Mouse (Mus musculus) heart, embryonic 11.5 days (tissue): Measurements from ENCODE around the gene Aip. TPM values are rescaled to one million over a fixed set of nuclear protein-coding genes. Genes with fewer than 3 reads are reported as not detected.

Source experiments
- ATAC-seq: fragments of 200-750 bp; cut with Nextera tagmentation; replicated peaks from 2 replicates; pipeline ENCODE4 v1.8.0; 2017; ENCODE audit warnings: moderate library complexity; ENCODE audit not compliant: insufficient number of reproducible peaks, low FRiP score, low TSS enrichment
- H3K27ac ChIP-seq: fragments of 300-500 bp; sonication (generic); 2 replicates; pipeline ENCODE4 v1.5.1; 2014; ENCODE audit warnings: mild to moderate bottlenecking, low read depth, low read length
- H3K27me3 ChIP-seq: fragments of 300-500 bp; sonication (generic); 2 replicates; pipeline ENCODE4 v1.6.1; 2014; ENCODE audit warnings: mild to moderate bottlenecking, low read length, mixed read lengths; ENCODE audit not compliant: control insufficient read depth, insufficient read depth
- H3K36me3 ChIP-seq: fragments of 300-500 bp; sonication (generic); 2 replicates; pipeline ENCODE4 v1.6.1; 2014; ENCODE audit warnings: mild to moderate bottlenecking, low read length, moderate library complexity, mixed read lengths; ENCODE audit not compliant: control insufficient read depth, insufficient read depth
- H3K4me1 ChIP-seq: fragments of 300-500 bp; sonication (generic); 2 replicates; pipeline ENCODE4 v1.6.1; 2014; ENCODE audit warnings: low read length; ENCODE audit not compliant: control insufficient read depth, insufficient read depth
- H3K4me2 ChIP-seq: fragments of 300-500 bp; sonication (generic); 2 replicates; pipeline ENCODE4 v1.6.1; 2014; ENCODE audit warnings: mild to moderate bottlenecking, moderate library complexity
- H3K4me3 ChIP-seq: fragments of 300-500 bp; sonication (generic); 2 replicates; pipeline ENCODE4 v1.5.1; 2014; ENCODE audit warnings: low read depth, low read length
- H3K9ac ChIP-seq: fragments of 300-500 bp; sonication (generic); 2 replicates; pipeline ENCODE4 v1.6.1; 2014; ENCODE audit warnings: mild to moderate bottlenecking, low read depth, low read length, moderate library complexity
- H3K9me3 ChIP-seq: fragments of 300-500 bp; sonication (generic); replicated peaks from 2 replicates; pipeline ENCODE4 v1.6.1; 2016; ENCODE audit warnings: low read length; ENCODE audit not compliant: control insufficient read depth
- WGBS: fragments of 180-500 bp; shearing (Covaris S2); extraction: QIAGEN DNeasy Blood & Tissue Kit; methylation state at CpG from one replicate; pipeline ENCODE4 v1.1.7; 2014; ENCODE audit not compliant: insufficient replicate concordance; 5-methylcytosine and 5-hydroxymethylcytosine counted together
- polyA plus RNA-seq: library from polyadenylated mRNA; unstranded; fragments of >200 nt; fragmentation: Nextera tagmentation; extraction: Ambion mirVana; gene quantifications from 2 replicates; pipeline ENCODE4 v1.2.1, GENCODE M21; 2014

Gene Aip
- polyA plus RNA-seq, 1 experiment from 2014 or later = 91.4 TPM

DNA sequence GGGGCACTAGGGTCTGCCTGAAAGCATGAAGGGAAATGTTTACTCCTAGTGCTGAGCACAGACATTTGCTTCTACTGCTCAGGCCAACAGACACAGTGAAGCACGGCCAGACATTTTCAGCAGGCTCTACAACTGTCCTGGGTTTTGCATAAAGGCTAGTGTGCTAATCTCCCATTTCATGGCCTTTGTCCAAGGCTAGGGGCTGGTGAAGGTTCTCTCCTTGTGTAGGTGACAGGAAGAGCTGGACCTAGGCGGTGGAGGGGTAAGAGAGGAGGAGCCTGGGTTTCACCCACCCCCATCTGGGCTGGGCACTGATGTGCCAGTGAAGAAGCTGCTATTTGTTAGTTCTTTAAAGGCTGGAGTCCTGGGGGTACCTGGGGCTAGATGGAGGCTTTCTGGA is 39.1 kb upstream of the Aip start:
- no peak overlapping the region for H3K27ac ChIP-seq
- no peak overlapping the region for H3K4me3 ChIP-seq
- H3K4me1 ChIP-seq = peaks cover 11% of the 10 kb centered on the region
- no peaks in the 10 kb centered on the region for H3K27me3 ChIP-seq
- H3K9ac ChIP-seq = no peak overlapping the region
- no peak overlapping the region for H3K4me2 ChIP-seq
- no peak for ATAC-seq
- no peaks in the 10 kb centered on the region for H3K9me3 ChIP-seq
- WGBS = 72% methylated on average over 2 of the region's 2 CpGs
- H3K36me3 ChIP-seq = peaks cover 6% of the 10 kb centered on the region; the same call in 1 of the 2 replicates

DNA sequence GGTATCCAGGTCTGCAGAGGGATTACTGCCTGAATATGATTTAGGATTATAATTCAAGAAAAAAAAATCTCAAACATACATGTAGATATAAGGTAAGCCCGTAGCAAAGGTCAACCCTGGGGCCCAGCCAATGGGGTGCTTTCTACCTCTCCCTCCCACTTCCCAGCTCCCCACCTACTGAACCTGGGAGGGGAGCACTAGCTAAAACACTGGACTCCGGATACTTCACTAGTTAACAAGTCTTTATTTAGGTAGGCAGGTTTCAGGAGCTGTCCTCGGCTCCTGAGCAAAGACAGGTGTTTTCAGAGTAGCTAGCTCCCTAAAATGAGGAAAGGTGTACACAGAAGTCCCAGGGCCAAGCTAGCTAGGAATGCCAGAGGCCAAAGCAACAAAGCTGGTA is 38.4 kb upstream of the Aip start:
- WGBS = 70% methylated on average over 3 of the region's 3 CpGs
- H3K9ac ChIP-seq = no peak overlapping the region
- no peak for ATAC-seq

DNA sequence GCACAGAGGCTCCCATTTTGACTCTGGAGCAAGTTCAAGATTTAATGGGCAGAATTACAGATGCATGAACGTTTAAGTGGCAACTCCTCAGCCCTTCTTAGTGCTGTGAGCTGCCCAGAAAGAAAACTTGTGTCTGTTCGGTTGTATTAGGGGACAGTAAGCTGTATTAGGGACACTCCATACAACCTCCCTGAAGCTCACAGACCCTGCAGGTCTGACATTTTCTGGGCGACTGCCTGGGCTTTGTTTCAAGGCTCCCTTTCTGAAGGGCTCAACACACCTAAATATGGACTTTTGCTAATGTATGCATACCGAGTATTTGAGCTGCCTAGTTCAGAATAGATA is 37.9 kb upstream of the Aip start:
- ATAC-seq = no peak
- Histone ChIP-seq H3K4me2 (peak overlapping the region; percentile 88), H3K27ac (peak overlapping the region; percentile 24; the same call in 1 of the 2 replicates), H3K27me3 (no peaks in the 10 kb centered on the region), H3K4me1 (peaks cover 9% of the 10 kb centered on the region), H3K36me3 (peaks cover 6% of the 10 kb centered on the region; the same call in 1 of the 2 replicates), H3K9ac (peak overlapping the region; percentile 85; the same call in 1 of the 2 replicates), H3K4me3 (peak overlapping the region; percentile 73), H3K9me3 (no peaks in the 10 kb centered on the region)
- WGBS = 36% methylated on average over 4 of the region's 4 CpGs

More for the DNA sequence above, 38.4 kb upstream of the Aip start:
- H3K4me1 ChIP-seq = peaks cover 9% of the 10 kb centered on the region
- H3K4me3 ChIP-seq = no peak overlapping the region
- no peak overlapping the region for H3K4me2 ChIP-seq
- H3K27ac ChIP-seq = no peak overlapping the region
- H3K36me3 ChIP-seq = peaks cover 6% of the 10 kb centered on the region; the same call in 1 of the 2 replicates
- H3K27me3 ChIP-seq = no peaks in the 10 kb centered on the region
- H3K9me3 ChIP-seq = no peaks in the 10 kb centered on the region

DNA sequence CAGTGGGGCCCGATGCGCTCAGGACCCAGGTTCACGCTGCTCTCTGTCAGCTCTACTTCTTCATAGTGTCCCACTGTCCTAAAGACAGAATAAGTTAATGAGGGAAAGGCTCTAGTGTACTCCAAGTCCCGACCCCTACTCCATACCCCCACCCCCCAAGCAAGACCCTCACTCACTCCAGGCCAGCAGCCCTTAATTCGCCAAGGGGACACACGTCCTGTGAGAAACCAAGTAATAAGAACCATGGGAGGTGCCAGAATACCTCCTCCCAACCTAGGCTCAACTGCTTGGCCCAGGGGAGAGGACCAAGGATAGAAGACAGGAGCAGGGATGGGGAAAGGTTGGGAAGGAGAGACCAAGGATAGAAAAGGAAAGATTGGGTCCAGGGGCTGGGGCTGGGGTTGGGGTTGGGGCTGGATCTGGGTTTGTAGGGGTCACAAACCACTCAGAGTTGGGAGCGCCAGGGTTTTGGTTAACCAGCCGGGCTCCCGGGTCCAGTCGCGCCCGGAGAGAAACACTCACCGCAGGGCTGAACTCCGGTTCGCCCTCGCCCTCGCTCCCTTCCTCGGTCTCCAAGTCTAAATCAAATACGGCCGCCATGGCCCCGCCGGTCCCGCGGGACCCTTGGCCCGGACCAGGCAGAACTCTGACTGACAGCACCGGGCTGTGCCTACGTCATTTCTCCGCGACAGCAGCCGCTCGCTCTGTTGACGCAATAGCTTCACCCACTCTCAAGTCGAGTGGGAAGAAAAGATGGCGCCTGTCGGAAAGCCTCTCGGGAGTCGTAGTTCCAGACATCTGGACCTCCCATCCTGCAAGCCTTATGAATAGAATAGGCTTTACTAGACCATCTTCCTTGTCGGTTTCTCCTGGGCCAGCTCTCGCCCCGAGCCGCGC is 37.2 kb upstream of the Aip start, which contains the start of gene Rps6kb2:
Gene Rps6kb2 (minus strand): TSS at position 709 of the 897 bp plus-strand sequence.
- Histone ChIP-seq H3K4me1 (peaks cover 9% of the 10 kb centered on the region), H3K9ac (peak within 1 kb of the TSS; percentile 85), H3K27ac (peak within 1 kb of the TSS; percentile 24; the same call in 1 of the 2 replicates), H3K4me2 (peak within 1 kb of the TSS; percentile 88), H3K9me3 (no peaks in the 10 kb centered on the region), H3K4me3 (peak within 1 kb of the TSS; percentile 73), H3K27me3 (no peaks in the 10 kb centered on the region), H3K36me3 (peaks cover 6% of the 10 kb centered on the region)
- WGBS = 6% methylated on average over 42 of the region's 42 CpGs
- peak; percentile 70 for ATAC-seq

DNA sequence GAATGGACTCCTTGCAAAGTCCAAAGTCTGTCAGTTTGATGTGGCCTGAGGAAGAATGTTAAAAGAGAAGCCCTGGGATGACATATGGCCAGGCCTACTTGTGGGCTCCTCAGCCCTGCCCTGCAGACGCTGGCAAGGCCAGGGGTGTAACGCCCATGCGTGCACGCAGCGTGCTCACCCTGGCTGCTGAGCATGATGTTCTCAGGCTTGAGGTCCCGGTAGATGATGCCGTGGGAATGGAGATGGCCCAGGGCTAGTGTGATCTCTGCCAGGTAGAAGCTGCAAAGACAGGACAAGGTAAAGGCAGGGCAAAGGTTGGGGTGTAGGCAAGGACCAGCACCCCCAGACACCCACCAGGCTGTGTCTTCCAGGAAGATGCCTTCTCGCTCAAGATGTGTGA is 33.4 kb upstream of the Aip start:
- no peak overlapping the region for H3K9ac ChIP-seq
- no peaks in the 10 kb centered on the region for H3K9me3 ChIP-seq
- no peaks in the 10 kb centered on the region for H3K27me3 ChIP-seq
- no peak overlapping the region for H3K27ac ChIP-seq
- H3K4me2 ChIP-seq = no peak overlapping the region
- WGBS = 93% methylated on average over 8 of the region's 8 CpGs
- H3K4me1 ChIP-seq = peaks cover 7% of the 10 kb centered on the region; the same call in 1 of the 2 replicates
- peaks cover 13% of the 10 kb centered on the region for H3K36me3 ChIP-seq
- no peak overlapping the region for H3K4me3 ChIP-seq
- ATAC-seq = no peak

DNA sequence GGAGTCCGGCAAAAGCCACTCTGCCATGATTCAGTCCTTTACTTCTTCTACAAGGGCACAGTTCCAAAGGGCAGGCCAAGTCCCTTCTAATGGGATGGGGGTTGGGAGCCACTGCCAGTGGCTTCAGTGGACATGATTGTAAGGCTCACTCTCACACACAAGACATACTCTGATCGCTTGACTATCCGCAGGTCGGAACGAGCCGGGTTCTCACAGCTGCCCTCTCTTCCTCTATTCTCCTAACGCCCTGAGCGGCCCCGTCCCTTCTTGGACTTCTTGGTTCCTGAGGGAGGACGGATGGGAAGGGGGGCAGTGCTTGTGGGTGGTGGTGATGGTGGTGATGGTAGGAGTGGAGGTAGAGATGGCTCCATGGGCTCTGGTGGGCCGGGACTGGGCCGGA is 31.1 kb upstream of the Aip start:
- Histone ChIP-seq H3K4me2 (no peak overlapping the region), H3K27me3 (no peaks in the 10 kb centered on the region), H3K9ac (no peak overlapping the region), H3K4me1 (no peaks in the 10 kb centered on the region), H3K9me3 (no peaks in the 10 kb centered on the region), H3K27ac (no peak overlapping the region), H3K4me3 (no peak overlapping the region), H3K36me3 (peaks cover 19% of the 10 kb centered on the region)
- ATAC-seq = no peak
- WGBS = 92% methylated on average over 12 of the region's 12 CpGs

DNA sequence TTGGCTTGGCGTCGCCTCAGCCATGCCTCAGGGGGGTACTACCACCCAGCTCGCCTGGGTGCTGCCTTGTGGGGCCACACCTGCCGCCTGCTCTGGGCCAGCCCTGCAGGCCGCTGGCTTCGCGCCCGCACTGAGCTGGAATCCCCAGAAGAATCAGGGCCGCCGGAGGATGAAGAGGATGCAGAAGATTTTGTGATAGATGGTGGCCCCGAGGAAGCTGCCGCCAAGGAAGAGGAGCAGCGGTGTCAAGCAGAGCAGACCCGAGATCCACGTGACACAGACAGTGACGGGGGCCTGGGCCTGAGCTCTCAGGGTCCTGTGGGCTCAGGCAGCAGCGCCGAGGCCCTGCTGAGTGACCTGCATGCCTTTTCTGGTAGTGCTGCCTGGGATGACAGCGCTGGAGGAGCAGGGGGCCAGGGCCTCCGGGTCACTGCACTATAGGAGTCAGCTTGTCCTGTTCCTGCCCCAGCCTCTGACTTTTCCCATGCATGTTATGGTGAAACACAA is 30.5 kb upstream of the Aip start:
- H3K4me3 ChIP-seq = no peak overlapping the region
- H3K9ac ChIP-seq = no peak overlapping the region
- H3K27me3 ChIP-seq = no peaks in the 10 kb centered on the region
- WGBS = 66% methylated on average over 20 of the region's 20 CpGs
- no peak for ATAC-seq
- no peaks in the 10 kb centered on the region for H3K9me3 ChIP-seq
- H3K27ac ChIP-seq = no peak overlapping the region
- no peak overlapping the region for H3K4me2 ChIP-seq
- peaks cover 21% of the 10 kb centered on the region for H3K36me3 ChIP-seq
- H3K4me1 ChIP-seq = no peaks in the 10 kb centered on the region

DNA sequence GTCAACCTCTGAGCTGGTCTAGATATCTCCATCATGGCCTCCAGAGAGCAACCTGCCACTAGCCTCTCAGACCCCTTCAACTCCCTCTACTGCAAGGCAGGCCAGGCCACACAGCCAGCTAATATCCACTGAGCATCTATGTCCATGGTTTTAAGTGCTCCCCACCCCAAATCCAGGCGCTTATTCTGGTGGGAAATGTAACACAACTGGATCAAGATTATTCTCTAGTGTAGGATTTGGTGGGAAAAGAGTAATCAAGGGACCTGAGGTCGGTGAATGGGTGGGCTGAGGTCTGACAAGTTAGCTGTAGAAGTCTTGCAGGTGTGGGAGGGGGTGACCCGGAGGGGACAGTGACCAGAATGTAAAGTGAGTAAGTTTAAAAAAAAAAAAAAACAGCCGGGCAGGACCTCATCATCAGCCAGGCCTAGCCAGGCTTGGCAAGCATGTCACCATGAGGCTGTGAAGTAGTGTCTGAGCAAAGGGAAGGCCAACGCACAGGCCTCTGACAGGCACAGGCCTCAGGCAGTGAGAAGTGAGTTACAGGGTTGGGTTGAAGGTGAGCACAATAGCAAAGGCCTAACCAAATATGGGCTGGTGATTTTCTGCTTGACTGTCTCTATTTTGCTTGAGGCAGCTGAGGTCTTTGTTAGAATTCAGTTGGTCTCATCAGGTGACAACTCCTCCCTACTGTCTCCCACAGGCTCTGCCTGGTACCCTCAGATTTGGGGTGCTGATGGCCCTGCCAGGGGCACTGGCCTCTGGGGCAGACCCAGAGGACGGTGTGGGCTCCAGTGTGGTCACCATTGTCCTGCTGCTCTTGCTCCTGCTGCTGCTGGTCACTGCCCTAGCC is 29.8 kb upstream of the Aip start:
- Histone ChIP-seq H3K27me3 (no peaks in the 10 kb centered on the region), H3K36me3 (peaks cover 21% of the 10 kb centered on the region), H3K4me2 (no peak overlapping the region), H3K4me1 (no peaks in the 10 kb centered on the region), H3K9ac (0 out of 2 replicates have a peak overlapping the region, but pooled peaks have one; percentile 4), H3K4me3 (no peak overlapping the region), H3K27ac (no peak overlapping the region), H3K9me3 (no peaks in the 10 kb centered on the region)
- no peak for ATAC-seq
- WGBS = 82% methylated on average over 6 of the region's 6 CpGs
